Comparison of ENCODE assay signal across 7 mouse cellular contexts in genomic region chr3:67463450-67464372, GRCm38 (mm10). TPM values are rescaled to one million over a fixed set of nuclear protein-coding genes. Genes with fewer than 3 reads are reported as not detected.
DNase-seq lines count a peak whose midpoint lies in the region; ATAC-seq and TF ChIP-seq lines count a peak whose summit lies in the region.

Gene Lxn, minus strand, starts transcription at chr3:67463926.

- DNase-seq in adrenal gland, postnatal 25 days = peak; percentile 77
- peak; percentile 77 for DNase-seq in embryonic facial prominence, embryonic 14.5 days (ENCODE audit: low spot score)
- DNase-seq in heart, adult 18-20 months = peak; percentile 76 to 80
- DNase-seq in kidney, adult 18-20 months = peak; percentile 80
- peak; percentile 77 for DNase-seq in limb, embryonic 10.5 days (ENCODE audit: low spot score)
- peak; percentile 95 for DNase-seq in midbrain, embryonic 11.5 days (ENCODE audit: low spot score, missing footprints)

- peaks cover 7% of the 10 kb centered on the region; the same call in 1 of the 2 replicates for H3K4me1 ChIP-seq in embryonic facial prominence, embryonic 14.5 days (ENCODE audit: control insufficient read depth, insufficient read depth, low read length)
- peaks cover 18% of the 10 kb centered on the region for H3K4me1 ChIP-seq in limb, embryonic 10.5 days
- H3K4me1 ChIP-seq in midbrain, embryonic 11.5 days (ENCODE audit: control insufficient read depth, insufficient read depth, low read length) = peaks cover 8% of the 10 kb centered on the region; the same call in 1 of the 2 replicates
- H3K4me1 ChIP-seq in small intestine, adult 2 months (ENCODE audit: control insufficient read depth, insufficient read depth, insufficient read length, low read length) = peaks cover 3% of the 10 kb centered on the region; the same call in 1 of the 2 replicates

- peak; percentile 15; the same call in 1 of the 2 replicates for TF ChIP-seq CTCF in small intestine, adult 2 months (IDR thresholded peaks at IDR 0.05; ENCODE audit: extremely low read depth, insufficient read length, insufficient replicate concordance, low read depth, low read length)

- peak within 1 kb of the TSS; percentile 67 for H3K4me3 ChIP-seq in embryonic facial prominence, embryonic 14.5 days (ENCODE audit: low read depth, low read length)
- peak within 1 kb of the TSS; percentile 70 for H3K4me3 ChIP-seq in limb, embryonic 10.5 days
- peak within 1 kb of the TSS; percentile 46 for H3K4me3 ChIP-seq in midbrain, embryonic 11.5 days (ENCODE audit: low read depth, low read length)
- H3K4me3 ChIP-seq in small intestine, adult 2 months (ENCODE audit: low read depth, low read length) = peak within 1 kb of the TSS; percentile 88

- H3K4me2 ChIP-seq in embryonic facial prominence, embryonic 14.5 days (ENCODE audit: low read depth, low read length) = peak within 1 kb of the TSS; percentile 80
- H3K4me2 ChIP-seq in midbrain, embryonic 11.5 days = peak within 1 kb of the TSS; percentile 48

- 1% methylated on average over 36 of the region's 43 CpGs for WGBS in embryonic facial prominence, embryonic 14.5 days
- under 1% methylated on average over 43 of the region's 43 CpGs for WGBS in limb, embryonic 10.5 days
- WGBS in midbrain, embryonic 11.5 days = under 1% methylated on average over 43 of the region's 43 CpGs
- WGBS in small intestine, adult 2 months = under 1% methylated on average over 43 of the region's 43 CpGs

- peak; percentile 94 for ATAC-seq in embryonic facial prominence, embryonic 14.5 days (ENCODE audit: low read depth)
- peak; percentile 87 for ATAC-seq in midbrain, embryonic 11.5 days (ENCODE audit: low FRiP score)

- peak within 1 kb of the TSS; percentile 81 for H3K9ac ChIP-seq in embryonic facial prominence, embryonic 14.5 days (ENCODE audit: low read depth, low read length)
- peak within 1 kb of the TSS; percentile 54 for H3K9ac ChIP-seq in midbrain, embryonic 11.5 days (ENCODE audit: low read length)

- H3K36me3 ChIP-seq in embryonic facial prominence, embryonic 14.5 days (ENCODE audit: control insufficient read depth, insufficient read depth, low read length) = peaks cover 36% of the 10 kb centered on the region
- H3K36me3 ChIP-seq in limb, embryonic 10.5 days = peaks cover 55% of the 10 kb centered on the region
- H3K36me3 ChIP-seq in midbrain, embryonic 11.5 days (ENCODE audit: control insufficient read depth, insufficient read depth, low read length) = peaks cover 2% of the 10 kb centered on the region; the same call in 1 of the 2 replicates
- peaks cover 23% of the 10 kb centered on the region for H3K36me3 ChIP-seq in small intestine, adult 2 months (ENCODE audit: control insufficient read depth, insufficient read depth, low read length)

- no peaks in the 10 kb centered on the region for H3K9me3 ChIP-seq in embryonic facial prominence, embryonic 14.5 days (ENCODE audit: control insufficient read depth, low read length)
- no peaks in the 10 kb centered on the region for H3K9me3 ChIP-seq in limb, embryonic 10.5 days (replicated peaks)
- no peaks in the 10 kb centered on the region for H3K9me3 ChIP-seq in midbrain, embryonic 11.5 days (ENCODE audit: control insufficient read depth, low read length)

- peak; percentile 50; the same call in 1 of the 2 replicates for TF ChIP-seq POLR2A in small intestine, adult 2 months (IDR thresholded peaks at IDR 0.05; ENCODE audit: low read depth, low read length)

- peak within 1 kb of the TSS; percentile 85 for H3K27ac ChIP-seq in embryonic facial prominence, embryonic 14.5 days (replicated peaks; ENCODE audit: low read depth, low read length)
- H3K27ac ChIP-seq in limb, embryonic 10.5 days = peak within 1 kb of the TSS; percentile 89
- H3K27ac ChIP-seq in midbrain, embryonic 11.5 days (ENCODE audit: low read depth, low read length) = no peak within 1 kb of the TSS
- H3K27ac ChIP-seq in small intestine, adult 2 months (ENCODE audit: insufficient read depth, low read depth, low read length) = peak within 1 kb of the TSS; percentile 35; the same call in 1 of the 2 replicates

- H3K27me3 ChIP-seq in embryonic facial prominence, embryonic 14.5 days (replicated peaks; ENCODE audit: control insufficient read depth, insufficient read depth, low read length) = no peaks in the 10 kb centered on the region
- no peaks in the 10 kb centered on the region for H3K27me3 ChIP-seq in limb, embryonic 10.5 days (ENCODE audit: low read depth, poor library complexity, severe bottlenecking)
- no peaks in the 10 kb centered on the region for H3K27me3 ChIP-seq in midbrain, embryonic 11.5 days (ENCODE audit: control insufficient read depth, insufficient read depth, low read length)
- no peaks in the 10 kb centered on the region for H3K27me3 ChIP-seq in small intestine, adult 2 months (ENCODE audit: control insufficient read depth, insufficient read depth, low read length)

RNA-seq across cellular contexts. Expression of gene Lxn, which starts in this region (rescaled TPM):
- 19.8 and 21.5 TPM in 2 replicates for total RNA-seq in adrenal gland, postnatal 25 days (2021)
- polyA plus RNA-seq in embryonic facial prominence, embryonic 14.5 days (2014; fragmentation: Nextera tagmentation; extraction: Ambion mirVana) = 105 and 107 TPM in 2 replicates
- total RNA-seq in heart, adult 18-20 months (2021) = 1 to 10 TPM; 3.6 to 4.2 TPM
- polyA plus RNA-seq in limb, embryonic 10.5 days (2016; fragmentation: Nextera tagmentation; extraction: Ambion mirVana) = 70.5 and 97.8 TPM in 2 replicates
- 65.2 and 65.3 TPM in 2 replicates for polyA plus RNA-seq in midbrain, embryonic 11.5 days (2014; fragmentation: Nextera tagmentation; extraction: Ambion mirVana)
- 15.8 and 55.5 TPM in 2 replicates for polyA plus RNA-seq in small intestine, adult 2 months (2012; rRNA removed)
